Mouse (Mus musculus) left cerebral cortex, postnatal 14 days (tissue): ENCODE data around the gene Zfp771. TPM values are rescaled to one million over a fixed set of nuclear protein-coding genes. Genes with fewer than 3 reads are reported as not detected.
A peak's percentile ranks its signal among the peaks of the same experiment; 100 is the strongest.

ENCODE experiments used
- DNase-seq, 2 experiments: peaks; one replicate each; pipeline ENCODE4 v3.0.0; 2021 to 2022; ENCODE audit warnings: low spot score in 2 of 2, mixed read lengths in 1 of 2
- intact Hi-C: fragments of 180-260 bp; cut with DNase I; formaldehyde crosslinking; loops from one replicate; pipeline ENCODE4 v1.15.1; 2025
- total RNA-seq, 2 experiments: library from RNA; stranded (reverse); gene quantifications; 2 replicates each; pipeline ENCODE4 v1.2.3; 2021

Zfp771 gene
- total RNA-seq, 2 experiments from 2014 or later, result 62.0 to 63.9 TPM

DNA sequence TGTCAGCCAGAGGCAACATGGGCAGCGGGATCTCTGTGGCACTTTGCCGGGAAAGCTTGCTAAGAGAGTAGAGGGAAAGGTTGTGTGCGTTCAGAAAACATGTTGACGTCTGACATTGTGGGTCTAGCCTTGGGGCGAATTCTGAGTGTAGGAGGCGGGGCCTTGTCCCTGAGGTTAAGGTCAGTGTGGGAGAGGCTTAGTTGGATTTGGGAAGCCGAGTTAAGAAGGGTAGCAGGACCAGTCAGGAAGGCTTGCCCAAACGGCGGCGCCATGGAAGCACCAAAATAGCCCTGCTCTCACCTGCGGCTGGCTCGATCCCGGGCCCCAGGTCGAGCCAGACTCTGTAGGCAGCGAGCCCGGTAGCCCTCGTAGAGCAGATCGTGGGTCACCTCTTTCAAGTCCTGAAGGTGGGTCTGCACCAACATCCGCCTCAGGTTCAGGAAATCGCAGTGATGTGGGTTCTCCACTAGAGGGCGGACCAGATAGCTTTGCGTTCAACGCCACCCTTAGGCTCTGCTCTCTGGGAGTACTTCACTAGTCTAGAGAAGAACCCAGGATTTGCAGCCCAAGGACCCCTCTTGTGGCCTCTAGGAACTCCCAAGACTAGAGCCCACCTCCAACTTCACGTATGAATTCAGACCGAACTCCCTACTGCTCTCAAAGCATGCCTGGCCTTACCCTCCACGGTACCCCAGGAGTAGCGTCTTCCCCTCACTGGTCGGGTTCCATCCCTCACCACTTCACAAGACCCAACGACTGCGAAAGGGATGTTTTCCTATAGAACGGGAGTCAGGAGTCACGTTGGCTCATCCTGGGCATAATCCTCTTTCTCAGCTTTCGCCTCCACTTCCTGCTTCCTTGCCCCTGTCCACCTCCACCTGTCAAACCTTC, 28.8 kb upstream of the Zfp771 start:
- DNase-seq, result peak; percentile 50 to 57
- intact Hi-C loops, result no loop called here

DNA sequence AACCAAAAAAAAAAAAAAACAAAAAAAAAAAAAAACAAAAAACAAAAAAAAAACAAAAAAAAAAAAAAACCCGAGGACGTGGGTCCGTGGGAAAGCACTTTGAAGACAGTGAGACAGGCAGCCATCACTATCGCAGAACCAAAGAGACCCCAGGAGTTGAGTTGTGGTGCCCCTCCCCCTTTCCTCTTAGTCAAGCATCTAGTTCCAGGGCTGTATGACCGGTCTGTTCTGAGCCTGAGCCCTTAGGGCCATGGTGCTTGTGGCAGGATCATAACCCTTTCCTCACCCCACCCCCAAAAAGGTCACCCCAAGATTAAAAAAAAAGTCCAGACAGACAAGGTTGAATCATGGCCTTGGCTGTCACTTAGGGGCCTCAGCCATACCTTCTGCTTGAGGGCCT, 27.8 kb upstream of the Zfp771 start:
- intact Hi-C loops, result no loop called here
- DNase-seq, result no peak

- DNase-seq, result no peak
- intact Hi-C loops, result no loop called here
Observed at GRCm38 (mm10) chr7:127217475-127217874, 26.6 kb upstream of the Zfp771 start.

DNA sequence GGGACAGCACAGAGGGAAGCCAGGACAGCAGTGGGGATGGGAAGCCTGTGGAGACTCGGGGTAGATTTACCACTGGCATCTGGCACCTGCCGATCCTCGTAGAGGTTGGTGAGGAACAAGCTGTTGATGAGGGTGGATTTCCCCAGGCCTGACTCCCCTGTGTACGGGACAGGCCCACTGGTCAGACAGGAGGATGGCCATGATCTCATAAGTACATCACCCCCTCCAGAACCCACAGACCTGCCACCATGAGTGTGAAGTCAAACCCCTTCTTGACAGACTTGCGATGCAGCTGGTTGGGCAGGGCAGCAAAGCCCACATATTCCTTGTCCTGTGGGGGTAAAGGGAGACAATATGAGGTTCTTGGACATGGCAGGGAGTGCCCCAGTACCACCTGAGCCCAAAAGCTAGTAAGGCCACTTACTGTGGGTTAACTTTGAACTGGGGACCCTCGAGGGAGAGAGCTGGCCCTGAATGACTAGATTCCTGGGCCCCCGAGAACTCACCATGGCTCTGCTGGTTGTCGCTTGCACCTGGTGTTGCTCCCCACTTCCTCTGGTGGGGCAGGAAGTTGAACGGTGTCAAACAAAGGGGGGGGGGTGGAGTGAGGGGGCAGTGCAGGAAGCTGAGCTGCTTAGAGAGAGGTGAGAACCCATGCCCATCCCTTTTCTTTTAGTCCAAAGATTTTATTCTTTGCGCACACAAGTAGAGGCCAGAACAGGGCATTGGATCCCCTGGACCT, 26.0 kb upstream of the Zfp771 start:
- intact Hi-C loops, result no loop called here
- DNase-seq, result no peak

DNA sequence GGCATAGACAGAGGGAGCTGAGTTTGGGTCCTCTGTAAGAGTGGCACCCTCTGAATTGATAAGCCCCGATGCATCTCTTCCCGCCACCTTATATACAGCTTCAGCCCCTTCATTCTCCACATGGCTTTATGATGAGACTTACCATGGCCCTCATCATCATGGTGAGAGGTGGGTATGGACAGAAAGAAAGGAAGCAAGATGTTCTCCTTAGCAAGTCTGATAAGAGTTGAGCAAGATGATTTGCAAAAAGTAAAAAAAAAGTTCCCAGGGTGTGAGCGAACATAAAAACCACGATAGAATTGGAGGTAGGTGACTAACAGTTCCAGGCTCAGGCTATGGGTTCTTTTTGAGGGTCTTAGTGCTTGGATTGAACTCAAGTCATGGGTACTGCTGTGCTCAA, 25.4 kb upstream of the Zfp771 start:
- DNase-seq, result no peak
- intact Hi-C loops, result no loop called here

GRCm38 (mm10) chr7:127220440-127220839, 23.6 kb upstream of the Zfp771 start:
- intact Hi-C loops, result no loop called here
- DNase-seq, result no peak

DNA sequence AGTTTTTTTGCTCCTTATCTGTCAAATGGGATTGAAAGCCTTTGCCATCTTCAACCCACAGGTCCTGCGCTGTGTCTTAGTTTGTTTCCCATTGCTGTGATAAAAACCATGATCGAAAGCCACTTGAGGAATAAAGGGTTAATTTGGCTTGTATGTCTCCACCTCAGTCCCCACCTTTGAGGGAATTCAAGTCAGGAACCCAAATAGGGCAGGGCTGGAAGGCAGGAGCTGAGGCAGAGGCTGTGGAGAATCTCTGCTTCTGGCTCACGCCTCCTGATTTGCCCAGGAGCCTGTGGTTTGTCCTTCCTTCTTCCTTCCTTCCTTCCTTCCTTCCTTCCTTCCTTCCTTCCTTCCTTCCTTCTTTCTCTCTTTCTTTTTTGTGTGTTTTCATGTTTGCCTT, 21.0 kb upstream of the Zfp771 start:
- no peak for DNase-seq
- intact Hi-C loops, result no loop called here

- intact Hi-C loops, result no loop called here
- no peak for DNase-seq
Observed at GRCm38 (mm10) chr7:127223515-127224478, 20.3 kb upstream of the Zfp771 start.

DNA sequence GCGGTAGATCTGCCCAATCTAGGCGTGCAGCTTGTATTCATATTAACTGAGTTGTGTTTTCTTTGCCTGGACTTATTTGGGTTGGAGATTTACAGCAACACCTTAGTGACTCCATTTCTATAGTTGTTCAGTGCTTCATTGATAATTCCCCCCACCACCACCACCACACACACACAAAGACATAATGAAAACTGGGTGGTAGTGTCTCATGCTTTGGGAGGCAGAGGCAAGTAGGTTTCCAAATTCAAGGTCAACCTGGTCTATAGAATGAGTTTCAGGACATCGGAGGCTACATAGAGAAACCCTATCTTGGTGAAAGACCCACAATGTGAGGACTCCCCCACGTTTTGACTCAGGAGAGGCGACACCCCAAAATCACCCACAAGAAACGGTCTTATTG, 19.5 kb upstream of the Zfp771 start:
- DNase-seq, result no peak
- intact Hi-C loops, result no loop called here

DNA sequence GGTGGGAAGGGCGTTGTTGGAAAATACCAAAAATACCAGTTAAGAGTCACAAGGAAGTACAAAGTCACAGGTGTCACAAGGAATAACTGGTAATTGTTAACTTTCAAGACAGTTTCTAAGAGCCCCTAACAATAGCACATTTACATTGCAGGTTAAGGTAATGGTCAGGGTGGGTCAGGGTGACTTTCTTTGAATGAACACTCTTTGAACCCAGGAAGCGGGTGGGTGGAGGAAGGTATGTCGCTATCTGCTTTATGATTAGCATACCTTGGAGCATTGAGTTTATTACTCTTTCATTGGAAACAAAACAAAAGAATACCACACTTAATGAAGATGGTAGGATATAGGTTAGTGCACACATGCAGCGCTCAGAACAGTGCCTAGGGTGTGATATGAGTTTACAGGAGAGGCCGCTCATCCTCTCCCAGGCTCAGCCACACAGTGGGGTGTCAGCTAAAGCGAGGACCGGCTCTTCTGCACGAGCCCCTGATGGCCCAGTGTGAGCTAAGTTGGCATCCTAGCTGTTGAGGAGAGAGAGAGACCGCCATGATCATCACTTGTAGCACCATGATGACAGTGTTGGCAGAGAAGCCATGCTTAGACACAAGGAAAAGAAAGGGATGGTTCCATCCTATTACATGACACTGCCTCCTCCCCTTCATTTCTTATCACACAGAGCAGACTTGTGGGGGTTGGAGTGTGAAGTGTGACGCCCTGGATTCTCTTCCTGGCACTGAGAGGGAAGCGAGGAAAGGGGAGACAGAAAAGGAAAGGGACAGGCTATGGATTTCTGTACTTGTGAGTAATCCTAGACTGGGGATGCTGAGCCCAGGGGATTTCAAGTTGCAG, 18.7 kb upstream of the Zfp771 start:
- intact Hi-C loops, result no loop called here
- peak in 1 of 2 experiments; percentile 55 for DNase-seq

- intact Hi-C loops, result no loop called here
- peak; percentile 85 to 89 for DNase-seq
Observed at GRCm38 (mm10) chr7:127228615-127229303, 15.3 kb upstream of the Zfp771 start.

- intact Hi-C loops, result no loop called here
- no peak for DNase-seq
Observed at GRCm38 (mm10) chr7:127231376-127231775, 12.7 kb upstream of the Zfp771 start.

DNA sequence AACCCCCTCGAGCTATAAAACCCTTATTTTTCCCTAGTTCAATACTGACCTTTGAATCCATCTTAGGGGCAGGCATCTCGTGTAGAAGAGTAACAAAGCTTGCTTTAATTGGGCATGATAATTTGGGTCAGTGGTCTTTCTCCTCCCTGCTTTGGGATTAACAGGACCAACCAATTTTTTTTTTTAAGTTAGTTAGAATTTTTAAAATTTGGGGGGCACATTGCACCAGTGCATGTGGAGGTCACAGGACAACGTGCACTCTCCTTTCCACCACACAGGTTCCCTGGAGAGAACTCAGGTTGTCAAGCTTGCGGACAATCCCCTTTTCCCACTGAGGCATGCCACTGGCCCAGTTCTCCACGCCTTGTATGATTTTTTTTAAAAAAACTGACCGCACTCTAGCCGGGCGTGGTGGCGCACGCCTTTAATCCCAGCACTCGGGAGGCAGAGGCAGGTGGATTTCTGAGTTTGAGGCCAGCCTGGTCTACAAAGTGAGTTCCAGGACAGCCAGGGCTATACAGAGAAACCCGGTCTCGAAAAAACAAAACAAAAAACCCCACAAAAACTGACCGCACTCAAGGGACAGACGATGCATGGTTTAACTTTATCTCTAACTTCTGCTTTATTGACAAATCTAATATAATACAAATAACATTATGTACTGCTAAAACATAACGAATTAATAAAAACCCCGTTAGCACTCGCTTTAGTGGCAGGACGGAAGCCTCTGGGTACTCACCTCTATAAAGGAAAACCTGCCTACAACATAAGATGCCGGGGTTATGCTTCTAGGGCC, 12.1 kb upstream of the Zfp771 start:
- no peak for DNase-seq
- intact Hi-C loops, result no loop called here

GRCm38 (mm10) chr7:127232622-127233367, 11.3 kb upstream of the Zfp771 start, which contains the start of the genes Zfp553 and Sept1:
Gene Zfp553, plus strand, starts transcription at chr7:127233061.
Gene Sept1, minus strand, starts transcription at chr7:127233130.
- intact Hi-C loops, result no loop called here
- DNase-seq, result peak; percentile 69 to 81

- no peak for DNase-seq
- intact Hi-C loops, result no loop called here
Observed at GRCm38 (mm10) chr7:127233368-127233749, 10.7 kb upstream of the Zfp771 start.

GRCm38 (mm10) chr7:127233765-127234164, 10.3 kb upstream of the Zfp771 start:
- no peak for DNase-seq
- intact Hi-C loops, result no loop called here

DNA sequence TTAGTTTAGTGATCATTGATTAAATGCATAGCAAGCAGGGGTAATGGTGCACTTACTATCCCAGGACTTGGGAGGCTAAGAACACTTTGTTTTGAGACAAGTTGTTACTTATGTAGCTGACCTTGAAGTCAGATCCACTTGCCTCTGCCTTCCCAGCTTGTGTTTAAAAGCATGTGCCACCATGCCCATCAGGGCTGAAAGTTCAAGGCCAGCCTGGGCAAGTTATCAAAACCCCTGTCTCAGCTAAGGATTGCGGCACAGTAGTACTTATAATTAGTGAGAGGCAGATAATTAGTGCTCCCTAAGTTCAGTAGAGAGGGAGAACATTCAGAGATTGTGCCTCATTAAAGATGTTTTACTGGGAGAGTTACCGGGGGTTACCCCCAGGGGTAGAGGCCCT, 9.3 kb upstream of the Zfp771 start:
- DNase-seq, result no peak
- intact Hi-C loops, result no loop called here
